Mouse (Mus musculus): ENCODE measurements around the gene Gm4756. TPM values are rescaled to one million over a fixed set of nuclear protein-coding genes. Genes with fewer than 3 reads are reported as not detected.
A peak's percentile ranks its signal among the peaks of the same experiment; 100 is the strongest.
"Not testable (repeated sequence)": the region's sequence is repeated elsewhere in the genome, so short reads cannot be mapped to it uniquely, and the experiment has no call there.

Gm4756 gene
- total RNA-seq, 2 experiments from 2014 or later = not detected

DNA sequence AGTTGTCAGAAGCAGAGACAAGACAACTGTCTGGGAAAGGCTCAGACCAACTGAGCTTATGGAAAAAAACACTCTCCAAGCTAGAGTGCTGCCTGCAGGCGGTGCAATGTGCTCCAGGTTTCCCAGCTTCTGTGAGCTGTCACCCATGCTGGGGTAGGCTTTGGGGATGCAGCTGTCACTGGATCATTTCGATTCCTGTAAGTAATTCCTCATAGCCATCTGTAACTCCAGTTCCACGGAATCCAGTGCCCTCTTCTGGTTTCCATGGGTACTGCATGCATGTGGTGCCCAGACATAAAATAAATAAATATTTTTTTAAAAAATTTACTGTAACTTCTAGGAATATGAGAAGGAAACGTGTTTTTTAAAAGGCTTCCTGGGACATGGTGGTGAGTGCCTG is 5.2 kb upstream of the Gm4756 start:
- DNase-seq = no peak

DNA sequence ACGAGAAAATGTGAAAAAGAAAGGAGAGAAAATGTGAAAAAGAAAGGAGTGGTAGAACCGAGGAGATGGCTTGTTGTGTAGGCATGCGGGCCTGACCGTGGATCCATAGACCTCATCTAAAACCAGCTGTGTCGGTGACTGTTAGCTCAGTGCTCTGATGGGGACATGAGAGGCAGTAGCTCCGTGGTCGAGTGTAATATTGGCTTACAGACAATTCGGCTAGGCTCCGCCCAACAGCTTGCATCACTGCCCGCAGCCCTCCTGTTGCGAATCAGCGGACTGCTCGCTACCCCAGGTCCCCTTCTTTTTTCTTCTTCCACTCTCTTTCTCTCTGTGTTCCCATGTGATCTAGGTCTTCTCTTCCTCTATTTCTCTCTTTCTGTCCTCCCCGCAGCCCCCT is 540 bp downstream of the Gm4756 start:
- no peak for DNase-seq

DNA sequence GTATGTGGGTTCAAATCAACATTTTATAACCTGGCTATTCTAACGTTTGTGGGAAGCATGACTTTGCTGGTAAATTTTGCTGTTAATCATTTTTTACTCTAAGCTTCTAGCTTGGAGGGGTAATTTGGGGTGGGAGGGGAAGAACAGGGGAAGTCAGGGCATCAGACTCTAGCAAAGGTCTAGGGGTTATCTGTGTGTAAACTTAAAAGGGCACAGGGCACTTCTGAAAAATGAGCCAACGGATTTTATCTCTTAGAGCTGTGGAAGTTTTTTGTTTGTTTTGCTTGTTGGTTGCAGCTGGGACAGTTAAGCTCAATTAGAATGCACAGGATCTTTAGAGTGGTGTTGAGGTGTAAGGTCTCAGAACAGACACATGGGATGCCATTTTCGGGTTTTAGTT is 11.4 kb downstream of the Gm4756 start:
- no peak for DNase-seq

DNA sequence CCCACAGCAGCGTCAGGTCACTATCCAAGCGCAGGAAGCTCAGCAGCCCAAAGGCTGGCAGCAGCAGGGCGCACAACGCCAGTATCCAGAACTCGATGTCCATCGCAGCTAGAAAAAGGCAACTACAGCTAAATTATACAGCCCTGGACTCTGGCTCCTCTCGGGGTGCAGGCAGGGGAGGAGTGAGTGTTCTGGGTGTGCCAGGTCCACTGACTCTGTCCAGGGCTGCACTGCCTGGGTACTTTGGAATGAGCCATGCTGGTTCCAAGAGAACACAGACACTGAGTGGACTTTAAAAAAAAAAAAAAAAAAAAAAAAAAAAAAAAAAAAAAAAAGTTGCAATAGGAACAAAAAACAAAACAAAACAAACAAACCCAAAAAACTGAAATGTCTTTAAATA is 20.7 kb downstream of the Gm4756 start:
- no peak for DNase-seq

DNA sequence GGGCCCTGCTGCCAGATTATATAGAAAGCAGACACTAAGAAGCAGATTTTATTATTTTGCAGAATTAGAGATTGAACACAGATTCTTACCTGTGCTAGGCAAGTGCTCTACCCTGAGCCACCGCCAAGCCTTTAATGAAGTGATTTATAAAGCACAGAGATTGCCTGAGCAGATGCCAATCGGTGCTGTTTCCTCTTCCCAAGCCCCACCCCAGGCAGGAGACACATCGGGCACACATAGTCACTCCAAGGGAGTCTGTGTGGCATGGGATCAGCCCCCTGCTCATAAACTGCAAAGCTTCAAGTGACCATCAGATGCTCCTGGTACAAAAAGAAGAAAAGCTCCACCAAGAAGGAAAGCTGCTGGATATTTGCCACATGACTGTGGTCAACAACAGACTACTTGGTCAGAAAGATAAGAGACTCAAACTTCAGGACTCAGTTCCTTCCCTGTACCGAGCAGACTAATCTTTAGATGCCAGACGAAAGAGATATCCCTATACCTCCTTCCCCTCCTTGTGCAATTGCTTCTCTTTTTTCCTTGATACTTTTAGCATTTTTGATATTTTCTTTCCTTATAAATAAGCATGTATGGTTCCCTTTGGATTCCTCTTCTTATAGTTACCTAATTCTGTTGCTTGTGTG is 26.5 kb downstream of the Gm4756 start:
- no peak for DNase-seq

DNA sequence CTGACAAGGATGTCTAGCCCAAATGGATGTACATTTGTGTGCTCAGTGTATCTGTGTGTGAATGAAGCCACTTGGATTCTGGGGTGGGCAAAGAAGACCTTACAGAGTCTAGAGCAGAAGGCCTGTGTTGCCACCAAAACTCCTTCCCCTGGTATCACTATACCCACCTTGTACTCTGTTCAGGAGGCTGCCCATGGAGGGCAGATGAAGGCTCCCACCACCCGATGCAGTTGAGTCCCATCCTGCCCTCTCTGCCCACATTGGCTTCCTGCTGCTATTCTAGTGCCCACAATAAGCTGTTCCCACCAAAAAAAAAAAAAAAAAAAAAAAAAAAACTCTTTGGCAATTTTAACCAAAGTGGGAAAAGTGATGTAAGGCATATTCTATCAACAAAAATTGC is 28.0 kb downstream of the Gm4756 start:
- no peak for DNase-seq

DNA sequence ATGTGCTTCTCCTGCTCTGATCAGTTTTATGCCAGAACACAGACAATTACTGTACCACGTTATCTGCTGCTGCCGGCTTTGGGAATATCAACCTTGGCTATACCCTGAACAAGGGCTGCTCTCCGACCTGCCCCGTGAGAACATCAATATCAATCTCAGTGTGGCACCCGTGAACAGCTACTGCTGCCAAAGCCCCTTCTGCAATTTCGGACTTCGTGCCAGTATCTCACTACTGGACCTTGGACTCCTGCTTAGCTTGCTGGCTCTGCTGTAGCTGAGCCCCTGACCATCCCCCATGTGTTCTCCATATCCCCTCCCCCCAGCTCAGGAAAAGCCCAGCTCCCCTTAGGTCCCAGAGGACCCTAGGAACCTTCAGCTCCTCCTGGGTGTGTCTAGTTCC is 28.6 kb downstream of the Gm4756 start:
- DNase-seq = no peak

DNA sequence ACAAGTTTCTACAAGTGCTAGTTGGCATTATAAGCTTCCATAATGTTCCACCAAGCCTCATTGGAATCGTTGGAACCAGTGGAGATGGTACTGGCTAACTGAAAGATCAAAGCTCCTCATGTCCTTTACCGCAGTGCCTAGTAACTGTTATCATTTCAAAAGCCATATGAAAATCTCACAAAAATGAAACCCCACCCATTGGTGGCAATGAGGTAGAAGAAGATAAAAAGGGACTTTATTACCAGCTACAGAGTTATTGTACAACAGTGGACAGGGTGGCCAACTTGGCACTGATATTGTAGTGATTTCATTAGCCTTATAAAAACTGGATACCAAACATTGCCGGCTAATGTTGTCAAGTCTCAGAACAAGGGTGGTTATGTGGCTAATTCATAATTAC is 37.4 kb downstream of the Gm4756 start:
- no peak for DNase-seq

DNA sequence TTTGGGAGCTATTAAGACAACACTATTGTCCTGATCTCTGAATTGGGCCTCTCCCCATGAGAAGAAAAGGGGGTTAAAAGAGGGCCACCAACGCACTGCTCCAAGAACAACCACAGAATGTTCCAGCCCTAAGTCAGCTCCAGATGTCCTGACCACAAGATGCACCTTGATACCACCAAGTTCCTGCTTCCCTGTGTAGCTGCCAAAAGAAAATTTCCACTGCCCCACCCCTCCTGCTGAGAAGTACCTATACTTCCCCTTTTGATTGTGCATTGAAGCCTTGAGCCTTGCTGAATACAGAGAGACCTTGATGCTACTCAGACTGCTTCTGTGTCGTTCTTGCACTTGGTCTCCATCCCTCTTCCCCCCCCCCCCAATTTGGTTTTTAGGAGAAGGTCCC is 50.7 kb downstream of the Gm4756 start:
- DNase-seq = not testable (repeated sequence)

DNA sequence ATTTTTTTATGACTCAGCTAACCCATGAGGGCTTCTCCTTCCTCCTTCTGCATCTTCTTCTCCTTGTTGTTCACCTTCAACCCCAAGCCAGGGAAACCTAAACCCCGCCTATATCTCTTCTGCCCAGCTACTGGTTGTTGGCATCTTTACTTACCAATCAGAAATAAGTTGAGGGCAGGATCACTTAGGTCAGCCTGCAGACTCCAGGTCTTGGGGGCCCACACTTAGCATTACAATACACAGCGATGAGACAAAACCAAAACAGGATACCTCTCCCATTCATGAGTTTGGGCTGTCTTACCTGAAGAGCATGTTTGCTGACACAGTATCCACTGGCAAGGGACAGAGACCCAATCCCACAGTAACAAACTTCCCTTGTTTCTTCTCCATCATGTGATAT is 55.5 kb downstream of the Gm4756 start:
- no peak for DNase-seq

DNA sequence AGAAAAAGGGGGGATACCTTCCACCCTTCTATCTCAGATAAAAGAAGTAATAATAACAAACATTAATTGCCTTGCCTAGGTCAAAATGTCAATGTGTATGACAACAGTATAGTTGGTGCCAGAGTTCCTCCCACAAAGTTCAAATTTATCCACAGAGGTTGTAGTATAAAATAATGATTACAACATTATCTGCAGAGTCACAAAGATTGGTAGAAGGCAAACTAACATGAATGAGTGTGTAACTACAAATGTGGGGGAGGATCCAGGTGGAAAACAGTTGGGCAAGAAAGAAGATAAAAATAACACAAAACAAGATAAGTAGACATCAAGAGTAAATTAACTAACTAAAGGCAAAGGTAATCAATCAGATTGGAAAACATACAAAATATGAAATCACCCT is 56.5 kb downstream of the Gm4756 start:
- DNase-seq = no peak

DNA sequence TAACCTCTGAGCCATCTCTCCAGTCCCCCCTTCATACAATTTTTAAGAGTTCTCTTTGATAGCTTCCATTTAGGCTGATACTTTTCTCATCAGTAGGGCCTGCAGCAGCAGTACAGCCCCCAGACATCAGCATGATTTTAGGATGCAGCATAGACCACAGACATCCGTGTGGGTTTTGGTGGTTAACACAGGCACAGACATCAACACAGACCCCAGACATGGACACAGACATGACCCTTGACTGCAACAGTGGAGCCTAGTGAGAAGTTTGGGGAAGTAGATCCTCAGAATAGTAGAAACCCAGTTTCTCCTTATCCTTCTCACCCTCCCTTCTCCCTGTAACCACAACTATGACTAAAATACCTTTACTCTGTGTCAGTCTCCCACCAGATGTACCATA is 64.1 kb downstream of the Gm4756 start:
- DNase-seq = no peak

DNA sequence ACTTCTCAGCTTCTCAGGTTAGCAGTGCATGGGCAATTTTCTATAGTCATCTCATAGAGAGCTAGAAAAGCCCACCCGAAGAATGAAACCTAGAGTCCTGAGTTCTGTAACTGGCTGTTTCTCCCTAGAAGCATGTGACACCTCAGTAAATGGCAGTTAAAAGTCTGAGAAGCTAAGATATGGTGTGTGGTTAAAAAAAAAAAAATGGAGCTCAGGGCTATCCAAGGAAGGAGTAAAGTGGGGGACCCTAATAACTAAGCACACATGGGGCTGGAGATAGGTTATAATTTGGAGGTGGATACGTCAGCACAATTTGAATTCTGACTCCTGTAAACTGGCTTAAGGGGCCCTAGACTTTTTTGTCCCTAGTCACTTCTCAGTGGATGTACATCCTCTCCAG is 66.4 kb downstream of the Gm4756 start:
- DNase-seq = no peak

DNA sequence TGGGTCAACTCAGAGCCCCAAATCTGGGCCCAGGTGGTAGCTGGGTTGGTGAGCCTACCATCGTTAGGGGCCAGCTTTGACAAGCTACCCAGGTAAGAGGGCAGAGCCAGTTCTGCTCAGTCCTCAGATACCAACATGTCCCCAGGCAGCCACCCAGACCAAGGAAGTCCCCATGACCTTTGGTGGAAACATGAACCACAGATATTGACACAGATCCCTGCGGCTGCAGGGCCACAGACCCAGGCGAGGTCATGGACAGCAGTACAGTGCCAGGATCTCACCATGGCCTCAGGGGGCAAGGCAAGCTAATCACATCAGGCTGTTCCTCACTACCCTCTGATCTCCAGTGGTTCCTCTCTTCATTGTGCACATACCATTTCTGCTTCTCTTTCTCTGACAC is 67.4 kb downstream of the Gm4756 start:
- DNase-seq = no peak

DNA sequence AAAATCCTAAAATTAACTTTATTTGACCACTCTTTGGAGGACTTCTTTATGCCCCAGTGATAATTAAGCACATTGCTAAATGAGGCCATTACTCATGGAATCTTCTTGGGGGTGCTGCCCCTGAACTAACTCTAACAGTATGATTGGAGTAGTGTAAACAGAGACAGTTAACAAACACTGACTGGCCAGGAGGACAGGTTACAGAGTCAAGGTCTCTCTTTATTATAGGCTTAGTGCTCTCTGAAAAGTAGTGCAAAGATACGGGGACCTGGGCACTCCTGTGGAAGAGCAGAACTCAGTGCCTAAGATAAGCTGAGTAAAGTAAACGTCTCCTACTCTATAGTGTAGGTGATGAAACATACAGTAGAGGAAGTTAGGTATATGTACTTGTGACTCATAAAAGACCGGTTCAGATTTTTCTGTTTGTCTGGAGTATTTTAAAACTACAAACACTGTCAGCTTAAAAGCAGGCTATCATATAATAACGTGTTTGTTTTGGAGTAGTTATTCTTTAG is 85.1 kb downstream of the Gm4756 start:
- DNase-seq = no peak

DNA sequence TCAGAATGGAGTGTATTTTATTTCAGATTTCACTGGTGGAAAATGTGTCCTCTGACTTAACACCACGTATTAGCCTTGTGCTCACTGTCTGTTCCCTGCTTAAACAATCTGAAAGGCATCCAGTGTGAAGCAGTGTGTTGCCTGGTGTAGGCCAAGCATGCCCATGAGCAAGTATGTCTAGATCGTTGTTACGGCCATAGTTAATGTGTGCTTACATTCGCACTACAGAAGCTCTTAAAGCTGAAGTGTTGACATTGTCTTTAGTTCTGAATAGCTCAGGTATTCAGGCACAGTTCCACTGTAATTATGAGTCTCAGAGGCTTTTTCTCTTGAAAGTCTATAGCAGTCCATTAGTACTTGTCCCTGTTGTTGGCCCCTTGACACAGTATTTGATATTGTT is 95.1 kb downstream of the Gm4756 start:
- no peak for DNase-seq

DNA sequence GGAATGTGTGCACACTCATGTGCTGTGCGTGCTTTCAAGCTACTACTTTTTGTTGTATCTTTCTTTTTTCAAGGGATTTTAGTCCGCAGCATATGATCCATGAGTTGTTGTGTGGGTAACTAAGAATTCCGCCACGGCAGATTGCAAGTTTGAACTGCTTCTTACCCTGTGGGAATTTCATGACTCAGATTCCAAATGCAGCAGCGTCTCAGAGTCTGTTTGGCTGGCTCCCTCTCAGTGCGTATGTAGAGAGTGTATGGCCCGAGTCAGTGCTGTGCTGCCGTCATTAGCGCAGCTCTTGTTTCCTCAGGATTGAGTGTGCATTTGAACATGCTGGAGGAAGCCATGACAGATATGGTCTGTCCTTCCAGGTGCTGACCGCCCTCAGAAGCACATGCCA is 110.9 kb downstream of the Gm4756 start:
- no peak for DNase-seq

DNA sequence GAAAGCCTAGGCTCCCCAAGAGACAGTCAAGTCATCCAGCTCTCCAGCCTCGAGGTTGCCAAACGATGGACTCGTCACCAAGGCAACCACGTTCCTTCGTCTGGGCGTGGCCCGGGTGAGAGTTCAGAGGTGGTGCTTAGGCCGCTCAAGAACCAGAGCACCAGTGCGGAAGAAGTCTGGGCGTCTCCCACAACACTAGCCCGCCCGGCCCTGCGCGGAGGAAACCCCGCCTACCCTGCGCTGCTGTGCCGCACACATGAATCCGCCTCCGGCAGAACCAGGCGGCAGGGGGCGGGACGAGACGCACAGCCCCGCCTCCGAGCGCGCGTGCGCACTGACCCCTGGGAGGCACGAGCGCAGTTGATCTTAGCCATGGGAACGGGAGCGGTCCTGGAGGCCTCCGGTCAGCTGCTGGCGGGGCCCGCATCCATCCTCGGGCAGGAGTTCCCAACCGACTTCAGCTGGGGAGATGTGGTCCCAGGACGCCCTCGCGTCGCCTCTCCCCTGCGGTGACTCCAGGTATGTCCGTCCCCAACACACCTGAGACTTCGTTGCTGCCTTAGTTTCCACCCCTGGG is 113.4 kb downstream of the Gm4756 start, which contains the start of gene Pcnx4:
Gene Pcnx4, plus strand, starts transcription at position 363 of the 577 bp plus-strand sequence.
- DNase-seq = peak; percentile 98

DNA sequence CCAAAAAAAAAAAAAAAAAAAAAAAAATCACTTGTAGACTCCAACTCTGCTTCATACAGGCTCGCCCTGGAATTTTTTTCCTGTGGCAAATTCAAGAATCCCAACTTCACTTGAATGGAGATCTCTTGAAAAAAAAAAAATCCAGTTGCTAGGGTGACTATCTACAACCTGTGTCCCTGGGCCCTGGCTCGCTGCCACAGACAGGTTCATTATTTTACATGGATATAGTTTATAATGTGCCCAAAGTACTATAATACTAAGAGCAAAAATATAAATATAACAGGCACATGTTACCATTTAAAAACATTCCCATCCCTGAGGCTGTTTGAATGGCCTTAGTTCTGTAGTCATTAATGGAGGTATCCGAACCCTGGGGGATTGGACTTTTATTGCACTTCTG is 113.9 kb downstream of the Gm4756 start:
- DNase-seq = no peak

DNA sequence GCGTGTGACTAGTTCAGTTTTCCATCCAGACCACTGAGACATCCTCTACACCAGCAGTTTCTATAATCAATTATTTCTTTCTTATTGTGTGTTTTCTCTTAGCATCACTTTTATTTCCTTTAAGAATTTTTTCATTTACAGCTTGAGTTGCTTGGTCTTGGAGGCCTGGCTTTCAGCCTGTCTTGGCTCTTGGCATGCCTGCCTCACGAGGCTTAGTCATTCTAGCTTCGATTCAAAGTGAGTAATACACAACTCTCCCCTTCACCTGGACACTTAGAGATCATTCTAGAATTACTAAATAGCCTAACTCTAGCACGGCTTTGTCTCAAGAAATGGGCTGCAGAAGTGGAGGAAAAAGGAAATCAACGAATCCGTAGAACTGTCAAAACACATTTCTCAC is 115.5 kb downstream of the Gm4756 start:
- no peak for DNase-seq

DNA sequence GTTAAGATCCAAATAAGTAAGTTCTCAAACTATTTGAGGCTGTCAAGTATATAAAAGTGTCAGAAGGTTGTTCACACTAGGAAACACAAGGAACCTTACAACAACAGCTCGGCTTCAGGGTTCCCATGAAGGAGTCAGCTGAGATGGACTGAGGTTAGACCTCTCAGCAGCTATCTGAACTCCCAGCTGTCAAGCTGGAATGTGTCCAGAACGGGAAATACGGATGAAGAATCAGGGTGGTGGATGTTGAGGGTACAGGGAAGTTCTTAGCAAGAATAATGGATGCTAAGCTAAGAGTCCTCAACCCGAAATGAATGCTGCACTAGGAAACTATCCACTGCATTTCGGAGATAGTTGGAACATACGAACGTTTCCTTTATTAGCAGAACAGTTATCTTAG is 117.2 kb downstream of the Gm4756 start:
- DNase-seq = no peak

Measured in gastrocnemius, postnatal 25 days (tissue).